Comparison of ENCODE assay signal across 13 mouse cellular contexts in genomic region chr12:49649104-49650063, GRCm38 (mm10).
DNase-seq lines count a peak whose midpoint lies in the region; ATAC-seq and TF ChIP-seq lines count a peak whose summit lies in the region.
"Had no signal": no experiment of that assay in that cellular context is flagged by ENCODE, and none has a peak within 500 bp of the region (broad histone marks: within the 10 kb centered on the region; RNA-seq: fewer than 3 reads in every experiment).

No protein-coding gene starts in this region.

- peak; percentile 63 for ATAC-seq in midbrain, embryonic 11.5 days (ENCODE audit: low FRiP score)
- peak; percentile 72 for ATAC-seq in forebrain, postnatal 0 days
- ATAC-seq in midbrain, embryonic 16.5 days = peak; percentile 82
- ATAC-seq: activated CD4-positive, CD25-positive, alpha-beta regulatory T cell, adult 4 months had no signal

- DNase-seq in midbrain, embryonic 11.5 days (ENCODE audit: low spot score, missing footprints) = no peak
- no peak for DNase-seq in midbrain, embryonic 10.5 days (ENCODE audit: low spot score)
- peak; percentile 51 for DNase-seq in forebrain, postnatal 0 days
- peak; percentile 9 for DNase-seq in telencephalon, adult 2 months (ENCODE audit: low read depth, low spot score)
- DNase-seq in ovary, postnatal 36 days (ENCODE audit: low spot score) = no peak
- DNase-seq in spleen, postnatal 10 days (ENCODE audit: low spot score in 2 of 2) = no peak
- DNase-seq in thymus, postnatal 4 days = no peak
- DNase-seq: kidney, adult 8-10 months; layer of hippocampus, adult 9-11 months; liver, embryonic 13.5 days had no signal

- no peaks in the 10 kb centered on the region for H3K27me3 ChIP-seq in midbrain, embryonic 11.5 days (ENCODE audit: control insufficient read depth, insufficient read depth, low read length)
- H3K27me3 ChIP-seq in midbrain, embryonic 10.5 days (ENCODE audit: low read depth, poor library complexity, severe bottlenecking) = no peaks in the 10 kb centered on the region
- H3K27me3 ChIP-seq in forebrain, postnatal 0 days (ENCODE audit: insufficient read depth, low read length) = no peaks in the 10 kb centered on the region
- no peaks in the 10 kb centered on the region for H3K27me3 ChIP-seq in midbrain, embryonic 16.5 days (ENCODE audit: control insufficient read depth, insufficient read depth, low read depth, low read length)
- H3K27me3 ChIP-seq: CH12.LX; liver, embryonic 13.5 days had no signal

- no peak overlapping the region for H3K9ac ChIP-seq in midbrain, embryonic 11.5 days (ENCODE audit: low read length)
- no peak overlapping the region for H3K9ac ChIP-seq in forebrain, postnatal 0 days
- no peak overlapping the region for H3K9ac ChIP-seq in midbrain, embryonic 16.5 days (ENCODE audit: low read depth, low read length)
- H3K9ac ChIP-seq: liver, embryonic 13.5 days had no signal

- no peak for TF ChIP-seq CTCF in forebrain, postnatal 0 days (IDR thresholded peaks at IDR 0.05; ENCODE audit: low read depth)

- 32% methylated on average over 3 of the region's 3 CpGs for WGBS in midbrain, embryonic 11.5 days
- 36% methylated on average over 3 of the region's 3 CpGs for WGBS in midbrain, embryonic 10.5 days
- 9% methylated on average over 3 of the region's 3 CpGs for WGBS in forebrain, postnatal 0 days
- 20% methylated on average over 3 of the region's 3 CpGs for WGBS in midbrain, embryonic 16.5 days

- no peak overlapping the region for H3K4me3 ChIP-seq in midbrain, embryonic 11.5 days (ENCODE audit: low read depth, low read length)
- no peak overlapping the region for H3K4me3 ChIP-seq in midbrain, embryonic 10.5 days
- H3K4me3 ChIP-seq in forebrain, postnatal 0 days (ENCODE audit: low read depth, low read length) = no peak overlapping the region
- no peak overlapping the region for H3K4me3 ChIP-seq in midbrain, embryonic 16.5 days (ENCODE audit: low read depth, low read length)
- H3K4me3 ChIP-seq: liver, embryonic 13.5 days had no signal

- H3K9me3 ChIP-seq in midbrain, embryonic 11.5 days (ENCODE audit: control insufficient read depth, low read length) = no peaks in the 10 kb centered on the region
- no peaks in the 10 kb centered on the region for H3K9me3 ChIP-seq in midbrain, embryonic 10.5 days (replicated peaks)
- H3K9me3 ChIP-seq in forebrain, postnatal 0 days (ENCODE audit: low read length) = no peaks in the 10 kb centered on the region
- no peaks in the 10 kb centered on the region for H3K9me3 ChIP-seq in midbrain, embryonic 16.5 days (replicated peaks; ENCODE audit: control insufficient read depth, low read length, poor library complexity, severe bottlenecking)
- H3K9me3 ChIP-seq: liver, embryonic 13.5 days had no signal

- no peak overlapping the region for H3K4me2 ChIP-seq in midbrain, embryonic 11.5 days
- H3K4me2 ChIP-seq in forebrain, postnatal 0 days (ENCODE audit: low read depth) = no peak overlapping the region
- H3K4me2 ChIP-seq in midbrain, embryonic 16.5 days (ENCODE audit: low read length) = no peak overlapping the region
- H3K4me2 ChIP-seq: liver, embryonic 13.5 days had no signal

- no peak overlapping the region for H3K27ac ChIP-seq in midbrain, embryonic 11.5 days (ENCODE audit: low read depth, low read length)
- H3K27ac ChIP-seq in midbrain, embryonic 10.5 days (replicated peaks) = no peak overlapping the region
- no peak overlapping the region for H3K27ac ChIP-seq in forebrain, postnatal 0 days (ENCODE audit: low read depth, low read length)
- no peak overlapping the region for H3K27ac ChIP-seq in midbrain, embryonic 16.5 days (ENCODE audit: low read length)
- H3K27ac ChIP-seq: liver, embryonic 13.5 days had no signal

- H3K4me1 ChIP-seq in midbrain, embryonic 11.5 days (ENCODE audit: control insufficient read depth, insufficient read depth, low read length) = no peaks in the 10 kb centered on the region
- H3K4me1 ChIP-seq in midbrain, embryonic 10.5 days = peaks cover 7% of the 10 kb centered on the region
- no peaks in the 10 kb centered on the region for H3K4me1 ChIP-seq in forebrain, postnatal 0 days (ENCODE audit: insufficient read depth)
- no peaks in the 10 kb centered on the region for H3K4me1 ChIP-seq in midbrain, embryonic 16.5 days (ENCODE audit: control insufficient read depth, insufficient read depth, low read length)
- H3K4me1 ChIP-seq: liver, embryonic 13.5 days had no signal

- no peaks in the 10 kb centered on the region for H3K36me3 ChIP-seq in midbrain, embryonic 11.5 days (ENCODE audit: control insufficient read depth, insufficient read depth, low read length)
- H3K36me3 ChIP-seq in midbrain, embryonic 10.5 days = no peaks in the 10 kb centered on the region
- no peaks in the 10 kb centered on the region for H3K36me3 ChIP-seq in forebrain, postnatal 0 days (ENCODE audit: insufficient read depth)
- no peaks in the 10 kb centered on the region for H3K36me3 ChIP-seq in midbrain, embryonic 16.5 days (ENCODE audit: control insufficient read depth, insufficient read depth, low read length)
- H3K36me3 ChIP-seq: liver, embryonic 13.5 days had no signal

Comparison
In these comparisons a context has a peak if more than half of its experiments do, and no peak if none do; other contexts are left out.
1. DNase-seq: peak in forebrain, postnatal 0 days (single experiment) and telencephalon, adult 2 months (single experiment); none in midbrain, embryonic 11.5 days (single experiment), midbrain, embryonic 10.5 days (single experiment), ovary, postnatal 36 days (single experiment), spleen, postnatal 10 days (0 of 2) and thymus, postnatal 4 days (single experiment).
2. Peak in every context shown above with its lines, with median percentiles within 50 percentile points of each other: ATAC-seq.